Mouse (Mus musculus): Measurements from ENCODE around the gene Ddx20. TPM values are rescaled to one million over a fixed set of nuclear protein-coding genes. Genes with fewer than 3 reads are reported as not detected.
A peak's percentile ranks its signal among the peaks of the same experiment; 100 is the strongest.

Gene Ddx20
- total RNA-seq, 2 experiments from 2014 or later: 18.3 to 34.9 TPM

DNA sequence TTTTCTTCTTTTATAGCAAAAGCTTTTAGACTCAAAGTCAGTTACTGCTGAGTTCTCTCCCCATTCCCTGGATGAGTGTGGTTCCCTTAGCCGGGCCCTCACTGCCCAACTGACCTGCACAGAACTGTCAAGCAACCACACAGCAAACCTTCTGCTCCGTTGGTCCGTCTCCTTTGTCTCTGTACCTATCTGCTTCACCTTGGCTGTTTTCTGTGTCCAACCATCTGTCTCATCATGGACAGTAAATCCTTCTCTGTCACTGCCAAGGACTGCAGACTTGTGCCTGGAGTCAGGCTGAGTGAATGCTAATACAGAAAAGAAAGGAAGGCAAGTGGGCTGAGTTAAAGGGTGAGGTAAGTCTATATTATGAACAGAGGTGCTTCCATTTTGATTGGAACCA is 17.6 kb downstream of the Ddx20 start:
- ATAC-seq (ENCODE audit: poor library complexity, severe bottlenecking): no peak

DNA sequence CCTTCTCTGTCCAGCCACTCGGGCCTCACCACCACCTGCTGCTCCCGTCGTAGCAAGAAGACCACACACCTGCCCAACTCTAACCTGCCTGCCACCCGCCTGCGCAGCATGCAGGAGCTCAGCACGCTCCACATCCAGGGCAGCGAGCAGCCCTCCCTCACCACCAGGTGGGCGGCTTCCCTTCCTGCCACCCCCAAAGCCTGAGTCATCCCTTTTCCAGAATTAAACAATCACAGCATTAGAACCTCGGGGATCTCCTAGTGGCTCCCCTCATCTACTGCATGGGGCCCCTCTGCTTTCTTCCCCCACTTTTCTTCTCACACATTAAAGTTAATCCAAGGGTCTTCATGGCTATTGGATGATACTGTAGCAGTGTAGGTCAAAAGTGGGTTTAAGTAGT is 19.2 kb downstream of the Ddx20 start:
- ATAC-seq (ENCODE audit: poor library complexity, severe bottlenecking): no peak

DNA sequence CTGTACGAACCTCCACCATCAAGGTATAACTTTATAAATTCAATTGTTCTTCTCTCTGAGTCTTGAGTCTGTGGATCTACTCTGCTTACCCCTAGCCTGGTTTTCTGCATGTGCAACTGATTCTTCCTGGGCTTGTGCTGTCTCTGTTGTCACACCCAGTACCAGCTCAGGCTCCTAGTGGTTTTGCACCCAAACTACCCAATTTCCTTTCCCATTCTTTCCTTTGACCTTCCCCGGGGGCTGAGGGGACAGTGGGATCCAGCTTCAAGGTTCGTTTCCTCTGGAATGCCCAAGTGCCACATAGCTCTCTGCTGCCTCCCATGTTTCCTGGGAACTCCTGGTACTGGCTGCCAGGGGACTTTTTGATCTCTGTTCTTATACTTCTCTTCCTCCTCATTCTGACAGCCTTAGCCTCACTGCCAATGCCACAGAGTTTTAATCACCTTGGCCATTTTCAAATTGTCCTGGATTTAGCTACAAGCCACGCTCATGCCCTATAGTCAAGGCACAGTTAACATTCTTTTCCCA is 20.3 kb downstream of the Ddx20 start:
- ATAC-seq (ENCODE audit: poor library complexity, severe bottlenecking): no peak

DNA sequence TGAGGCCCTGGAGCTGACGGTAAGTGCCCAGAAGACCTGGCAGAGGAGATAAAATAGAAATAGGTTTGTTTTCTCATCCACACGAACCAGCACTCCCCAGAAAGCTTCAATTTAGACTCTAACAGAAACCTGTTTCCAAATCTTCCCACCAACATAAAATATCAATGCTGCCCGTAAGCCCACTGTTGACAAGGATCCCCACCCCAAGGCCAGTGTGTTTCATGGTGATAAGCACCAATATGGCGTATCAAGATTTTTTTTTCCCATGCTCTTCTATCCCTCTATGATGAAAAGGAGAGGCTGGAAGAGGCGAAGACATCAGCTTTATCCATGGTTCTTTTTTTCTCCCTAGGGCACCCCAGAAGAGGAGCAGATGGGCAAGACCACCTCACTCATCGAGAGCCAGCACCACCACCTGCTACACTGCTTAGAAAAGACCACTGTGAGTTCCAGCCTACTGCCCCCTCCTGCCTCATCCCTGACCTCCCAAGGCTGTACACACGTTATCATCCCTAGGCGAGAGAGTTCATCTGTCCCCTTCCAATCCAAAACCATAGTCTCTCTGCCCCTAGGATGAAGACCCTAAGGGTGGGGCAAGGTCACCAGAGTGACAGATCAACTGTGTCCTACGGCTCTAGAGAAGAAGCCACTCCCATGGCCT is 22.1 kb downstream of the Ddx20 start:
- no peak for ATAC-seq (ENCODE audit: poor library complexity, severe bottlenecking)

DNA sequence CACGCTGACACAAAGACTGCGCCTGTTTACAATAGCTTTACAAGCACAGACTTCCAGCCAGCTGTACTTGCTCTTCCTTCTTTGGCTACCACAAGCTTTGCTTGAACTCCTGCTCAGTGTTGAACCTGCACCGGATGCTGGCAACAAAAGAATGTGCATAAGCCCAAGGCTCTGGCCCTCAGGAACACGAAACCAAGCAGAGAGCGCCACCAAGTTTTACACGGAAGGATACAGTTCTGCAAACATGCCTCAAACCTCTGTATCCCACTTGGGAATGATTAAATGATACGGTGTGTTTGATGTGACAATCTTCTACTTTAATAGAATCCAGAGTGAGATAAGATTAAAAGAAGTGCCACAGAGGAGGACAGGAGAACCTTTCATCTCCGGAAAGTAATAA is 24.3 kb downstream of the Ddx20 start:
- ATAC-seq (ENCODE audit: poor library complexity, severe bottlenecking): no peak

DNA sequence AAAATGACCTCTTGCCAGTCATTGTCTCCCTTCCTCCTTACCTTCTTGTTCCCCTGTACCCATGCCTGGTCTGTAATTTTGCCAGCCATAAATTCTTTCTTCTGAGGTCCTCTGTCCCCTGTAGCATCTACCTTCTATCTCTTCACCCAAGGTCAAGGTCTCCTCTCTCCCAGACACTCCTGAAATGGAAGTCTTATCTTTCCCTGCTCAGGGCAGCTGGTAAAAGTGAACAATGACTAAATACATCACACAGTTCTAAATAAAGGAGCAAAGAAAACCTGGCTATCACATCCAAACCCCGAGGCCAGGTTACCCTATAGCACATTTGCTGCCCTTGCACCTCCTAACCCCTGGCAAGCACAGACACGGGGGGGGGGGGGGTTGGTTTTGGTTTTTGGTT is 26.8 kb downstream of the Ddx20 start:
- no peak for ATAC-seq (ENCODE audit: poor library complexity, severe bottlenecking)

DNA sequence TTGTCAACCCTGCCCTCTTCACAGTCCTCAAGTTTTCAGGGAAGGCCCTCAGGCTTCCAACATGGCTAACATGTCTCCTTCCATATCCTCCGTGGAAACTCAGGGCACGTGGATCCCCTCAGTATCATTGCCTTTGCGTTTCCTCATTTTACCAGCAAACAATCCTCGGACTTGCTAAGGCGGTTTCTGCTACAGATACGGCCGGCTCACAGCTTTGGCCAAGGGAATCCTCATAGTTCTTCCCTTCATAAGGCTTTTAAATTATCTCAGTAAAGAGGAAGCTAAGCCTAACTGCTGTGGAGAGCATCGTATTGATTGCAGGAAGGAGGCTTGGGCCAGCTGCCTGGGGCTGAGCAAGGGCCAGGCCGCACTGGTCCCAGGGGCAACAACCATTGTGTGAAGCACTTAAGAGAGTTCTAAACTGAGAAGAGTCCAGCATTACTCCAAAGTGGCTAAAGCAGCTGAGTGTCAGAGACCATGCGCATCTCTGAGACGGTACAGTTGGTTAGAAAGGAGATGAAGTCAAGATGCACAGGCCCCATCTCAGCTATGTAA is 32.3 kb downstream of the Ddx20 start:
- ATAC-seq (ENCODE audit: poor library complexity, severe bottlenecking): no peak

DNA sequence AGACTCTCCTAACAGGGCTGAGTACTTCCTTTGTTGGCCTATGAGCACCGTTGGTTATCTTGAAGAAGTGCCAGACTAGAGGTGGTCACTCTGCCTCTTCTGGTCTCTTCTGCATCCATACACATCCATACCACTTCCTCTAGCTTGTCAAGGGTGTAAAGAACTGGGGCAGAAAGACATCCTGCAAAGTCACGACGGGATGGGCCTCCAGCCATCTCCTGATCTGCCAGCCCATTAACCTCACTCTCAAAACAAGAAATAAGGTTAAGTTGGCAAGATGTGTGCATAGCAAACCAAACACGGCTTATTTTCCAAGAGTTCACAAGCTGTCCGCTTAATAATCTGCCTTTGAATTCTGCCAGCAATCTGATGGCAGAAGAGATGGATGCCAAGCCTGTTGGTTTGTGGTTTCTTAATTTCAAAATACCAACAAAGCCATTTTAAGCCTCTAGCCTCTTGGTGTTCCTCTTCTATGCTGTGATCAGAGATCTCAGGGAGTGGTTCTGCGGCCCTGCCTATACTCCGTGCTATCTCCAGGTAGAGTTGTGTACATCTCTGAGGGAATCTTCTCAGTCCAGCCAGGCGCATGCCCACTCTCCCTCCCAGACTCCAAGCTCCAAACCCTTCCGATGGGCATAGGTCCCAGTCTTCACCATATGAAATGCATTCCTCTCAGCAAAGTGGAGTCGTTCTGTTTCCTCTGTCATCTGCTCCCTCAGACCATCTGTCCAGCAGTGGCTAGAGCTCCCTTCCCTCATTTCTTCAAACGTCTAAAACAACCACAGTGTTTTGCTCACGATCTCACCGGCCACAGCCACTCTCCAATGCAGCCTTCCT is 33.6 kb downstream of the Ddx20 start:
- ATAC-seq (ENCODE audit: poor library complexity, severe bottlenecking): 0 out of 2 replicates have a peak, but pooled peaks have one; percentile 24

DNA sequence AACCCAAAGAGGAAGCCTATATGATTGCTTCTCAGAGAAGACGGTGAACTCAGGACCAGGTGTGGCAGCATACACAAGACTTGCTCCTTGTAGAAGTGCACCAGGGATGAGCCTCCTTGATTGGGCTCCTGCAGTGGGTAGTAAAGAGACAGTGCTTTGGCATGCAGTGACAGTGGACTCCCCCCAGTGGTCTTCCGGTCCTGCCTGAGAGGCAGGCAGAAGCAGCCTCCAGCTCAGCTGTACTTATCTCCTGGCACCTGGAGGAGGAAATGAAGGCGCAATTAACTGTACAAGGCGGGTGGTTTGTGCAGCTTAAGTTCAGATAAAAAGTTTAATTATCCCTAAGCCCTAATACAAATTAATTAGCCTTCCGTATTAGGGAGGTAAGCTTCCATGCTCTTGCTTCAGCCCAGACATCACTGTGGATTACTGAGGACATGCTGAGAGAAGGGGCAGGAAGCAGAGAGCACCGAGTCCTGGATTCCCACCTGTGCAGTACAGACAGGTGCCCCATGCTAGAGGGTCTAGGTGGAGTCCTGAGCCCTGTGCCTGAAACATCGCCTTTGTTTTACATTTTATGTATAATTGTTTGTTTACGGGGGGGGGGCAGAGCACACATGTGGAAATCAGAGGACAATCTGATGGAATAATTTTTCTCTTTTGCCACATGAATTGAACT is 38.3 kb downstream of the Ddx20 start:
- ATAC-seq (ENCODE audit: poor library complexity, severe bottlenecking): no peak

DNA sequence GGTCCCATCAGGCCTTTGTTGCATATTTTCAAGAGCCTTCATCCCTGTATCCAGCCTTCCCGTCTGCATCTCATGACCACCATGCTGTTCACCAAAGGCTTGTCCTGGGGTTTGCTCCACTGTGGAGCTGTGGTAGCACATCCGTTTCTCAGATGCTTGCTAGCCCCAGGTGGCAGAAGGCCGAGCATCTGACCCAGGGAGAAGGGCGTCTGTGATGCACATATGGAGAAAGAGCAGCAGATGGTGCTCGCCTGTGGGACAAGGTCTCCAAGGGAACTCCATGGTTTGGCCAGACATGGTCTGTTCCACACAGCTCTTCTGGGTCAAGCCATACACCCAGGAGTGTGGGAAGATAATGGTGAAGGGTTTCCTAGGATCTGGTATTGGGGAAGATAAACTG is 43.8 kb downstream of the Ddx20 start:
- no peak for ATAC-seq (ENCODE audit: poor library complexity, severe bottlenecking)

DNA sequence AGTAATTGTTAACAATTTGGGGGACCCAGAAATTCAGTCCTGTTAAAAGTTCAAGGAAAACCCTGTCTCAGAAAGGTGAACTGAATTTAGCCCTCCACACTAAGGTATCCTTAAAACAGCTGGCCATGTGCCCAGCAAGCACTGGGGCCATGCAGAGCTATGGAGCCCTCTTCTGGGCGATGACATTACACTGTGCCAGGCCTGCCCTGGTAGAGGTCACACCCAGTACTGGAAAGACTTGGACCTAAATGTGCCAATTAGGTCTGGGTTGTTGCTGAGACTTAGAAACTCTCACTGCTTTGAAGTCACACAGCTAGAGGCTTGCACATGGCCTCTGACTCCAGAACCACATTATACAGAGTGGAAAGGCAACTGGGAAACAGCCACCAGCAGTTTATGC is 45.2 kb downstream of the Ddx20 start:
- no peak for ATAC-seq (ENCODE audit: poor library complexity, severe bottlenecking)

DNA sequence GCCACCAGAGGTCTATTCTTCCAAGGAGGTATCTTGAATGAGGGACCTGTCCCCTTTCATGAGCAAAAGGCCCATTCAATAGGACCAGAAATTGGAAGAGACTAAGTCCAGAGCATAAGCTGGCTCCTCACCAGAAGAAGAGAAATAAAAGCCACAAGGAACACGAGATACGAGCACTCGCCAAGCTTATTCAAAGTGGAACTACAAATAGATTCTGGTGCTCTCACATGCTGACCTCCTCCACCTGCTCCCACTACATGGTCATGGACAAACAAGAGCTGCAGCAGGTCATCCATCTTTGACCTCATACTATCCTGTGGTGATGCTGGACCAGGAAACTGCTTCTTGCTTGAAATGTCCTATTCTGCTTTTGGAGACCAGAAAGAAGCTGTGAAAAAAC is 54.4 kb downstream of the Ddx20 start:
- no peak for ATAC-seq (ENCODE audit: poor library complexity, severe bottlenecking)

DNA sequence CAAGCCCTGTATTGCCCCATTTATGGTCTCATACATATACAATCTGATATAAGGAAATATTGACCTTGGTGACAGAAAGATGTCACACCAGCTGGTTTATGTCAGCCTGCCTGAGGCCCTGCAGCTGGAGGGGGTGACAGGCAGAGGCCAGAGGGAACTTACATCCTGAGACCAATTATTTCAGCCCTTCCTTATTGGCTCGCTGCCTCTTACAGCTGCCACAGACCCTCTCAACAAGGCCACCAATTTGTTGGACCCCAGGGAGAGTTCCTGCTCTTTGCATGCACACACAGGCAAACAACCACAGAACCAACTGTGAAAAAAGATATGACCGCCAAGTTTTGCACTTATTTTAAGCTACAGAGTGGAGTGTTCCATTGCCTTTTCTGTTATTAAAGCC is 55.1 kb downstream of the Ddx20 start:
- ATAC-seq (ENCODE audit: poor library complexity, severe bottlenecking): no peak

Other genes starting within 250 kb of the Ddx20 start
- not detected in 2 replicates for gene Kcnd3, start 235.2 kb downstream of the Ddx20 start, total RNA-seq (2015)
- gene Kcnd3, start 235.2 kb downstream of the Ddx20 start, total RNA-seq (2017): not detected in 2 replicates
- 0.42 TPM in 1 of 2 replicates, not detected in the other for gene Inka2, start 17.0 kb upstream of the Ddx20 start, total RNA-seq (2015)
- gene Inka2, start 17.0 kb upstream of the Ddx20 start, total RNA-seq (2017): not detected in 2 replicates
- gene Rap1a, start 113.8 kb upstream of the Ddx20 start, total RNA-seq (2015): 278 and 301 TPM in 2 replicates
- gene Rap1a, start 113.8 kb upstream of the Ddx20 start, total RNA-seq (2017): 210 and 223 TPM in 2 replicates
- gene Adora3, start 183.3 kb upstream of the Ddx20 start, total RNA-seq (2015): 12.7 and 15.0 TPM in 2 replicates
- 6.4 and 6.5 TPM in 2 replicates for gene Adora3, start 183.3 kb upstream of the Ddx20 start, total RNA-seq (2017)
- 0.40 and 1.2 TPM in 2 replicates for gene Tmigd3, start 183.3 kb upstream of the Ddx20 start, total RNA-seq (2015)
- 2.1 and 5.8 TPM in 2 replicates for gene Tmigd3, start 183.3 kb upstream of the Ddx20 start, total RNA-seq (2017)
- gene I830077J02Rik, start 245.1 kb upstream of the Ddx20 start, total RNA-seq (2015): 126 and 132 TPM in 2 replicates
- 71.5 and 74.6 TPM in 2 replicates for gene I830077J02Rik, start 245.1 kb upstream of the Ddx20 start, total RNA-seq (2017)

All from megakaryocyte, adult 5-6 weeks (primary cell).